Comparison of ENCODE assay signal across 27 mouse cellular contexts in genomic region chr6:65117540-65117939, GRCm38 (mm10). TPM values are rescaled to one million over a fixed set of nuclear protein-coding genes. Genes with fewer than 3 reads are reported as not detected.
DNase-seq lines count a peak whose midpoint lies in the region; ATAC-seq and TF ChIP-seq lines count a peak whose summit lies in the region.
"Had no signal": no experiment of that assay in that cellular context is flagged by ENCODE, and none has a peak within 500 bp of the region (broad histone marks: within the 10 kb centered on the region; RNA-seq: fewer than 3 reads in every experiment).

No protein-coding gene starts in this region.

- POLR2A ChIA-PET in Patski (lab: Charles Lee) = no interaction called here

- H3K27ac ChIP-seq in kidney, embryonic 16.5 days (ENCODE audit: low read length) = no peak overlapping the region
- H3K27ac ChIP-seq: embryonic facial prominence, embryonic 10.5 days; limb, embryonic 12.5 days; neural tube, embryonic 12.5 days had no signal

- DNase-seq in heart, adult 11 months = peak; percentile 11
- DNase-seq in heart, adult 8-10 months (ENCODE audit: low spot score) = no peak
- no peak for DNase-seq in kidney, postnatal 36 days
- DNase-seq in Muller cell, postnatal 12 days (ENCODE audit: inconsistent ontology term) = peak; percentile 47
- DNase-seq in Patski (ENCODE audit: low read depth, low spot score) = no peak
- no peak for DNase-seq in spleen, postnatal 10 days (ENCODE audit: low spot score in 2 of 2)
- DNase-seq: adrenal gland, postnatal 14 days; B cell, adult 2 months; cerebellum, adult 9-10 months; heart, postnatal 10 days; kidney, postnatal 10 days; liver, postnatal 0 days; lung, postnatal 10 days; right cerebral cortex, postnatal 4 days; thymus, adult 18-20 months; thymus, postnatal 36 days had no signal

- CTCF ChIA-PET in Patski (lab: Charles Lee) = no interaction called here

- no peak overlapping the region for H3K4me3 ChIP-seq in kidney, embryonic 16.5 days (ENCODE audit: low read length)
- H3K4me3 ChIP-seq: embryonic facial prominence, embryonic 10.5 days; heart, embryonic 12.5 days; limb, embryonic 12.5 days; neural tube, embryonic 12.5 days had no signal

- peak; percentile 39; the same call in 1 of the 2 replicates for ATAC-seq in kidney, embryonic 16.5 days (ENCODE audit: low FRiP score, low TSS enrichment)
- peak; percentile 48 for ATAC-seq in Patski
- ATAC-seq: intestine, postnatal 0 days; liver, postnatal 0 days had no signal

- H3K4me2 ChIP-seq in kidney, embryonic 16.5 days (replicated peaks; ENCODE audit: low read depth, low read length) = no peak overlapping the region
- H3K4me2 ChIP-seq: heart, embryonic 12.5 days; limb, embryonic 12.5 days; liver, embryonic 11.5 days; midbrain, embryonic 11.5 days; neural tube, embryonic 12.5 days had no signal

- 89% methylated on average over 1 of the region's 1 CpGs for WGBS in kidney, embryonic 16.5 days

- H3K9ac ChIP-seq in kidney, embryonic 16.5 days (replicated peaks; ENCODE audit: low read length) = no peak overlapping the region
- H3K9ac ChIP-seq: heart, embryonic 12.5 days; limb, embryonic 12.5 days; liver, postnatal 0 days; neural tube, embryonic 12.5 days had no signal

- H3K9me3 ChIP-seq in kidney, embryonic 16.5 days (ENCODE audit: low read length) = no peaks in the 10 kb centered on the region
- H3K9me3 ChIP-seq: embryonic facial prominence, embryonic 10.5 days; G1E; heart, embryonic 12.5 days; limb, embryonic 12.5 days; neural tube, embryonic 12.5 days had no signal

- H3K27me3 ChIP-seq in kidney, embryonic 16.5 days (ENCODE audit: insufficient read depth, low read length) = no peaks in the 10 kb centered on the region
- no peaks in the 10 kb centered on the region for H3K27me3 ChIP-seq in Patski
- H3K27me3 ChIP-seq: CH12.LX; heart, embryonic 12.5 days; limb, embryonic 12.5 days; neural tube, embryonic 12.5 days had no signal

- in situ Hi-C loops in Patski (cut with MboI; ENCODE audit: low pct_unique_long_range_greater_than_20kb) = no loop called here

- TF ChIP-seq CTCF in Patski (IDR thresholded peaks at IDR 0.05) = no peak

- H3K4me1 ChIP-seq in kidney, embryonic 16.5 days (ENCODE audit: insufficient read depth, low read length) = no peaks in the 10 kb centered on the region
- H3K4me1 ChIP-seq: embryonic facial prominence, embryonic 10.5 days; heart, embryonic 12.5 days; limb, embryonic 12.5 days; neural tube, embryonic 12.5 days had no signal

- peaks cover 33% of the 10 kb centered on the region for H3K36me3 ChIP-seq in kidney, embryonic 16.5 days (ENCODE audit: insufficient read depth, low read length)

RNA-seq across cellular contexts. Expression of gene Hpgds, which starts 27.2 kb away (rescaled TPM):
- 1 to 10 TPM in 3 of 4 experiments, under 1 TPM in 1; 0.54 to 2.3 (median 1.3) TPM for total RNA-seq in heart, adult 8-10 months (2022)
- 2.2 and 4.0 TPM in 2 replicates for polyA plus RNA-seq in kidney, embryonic 16.5 days (2015; fragmentation: Nextera tagmentation; extraction: Ambion mirVana)
- polyA plus RNA-seq in Patski (2021) = 0.12 TPM
- total RNA-seq: granulocyte monocyte progenitor cell, adult 5-6 weeks had no signal
- polyA plus RNA-seq: G1E had no signal

Comparison
In these comparisons a context has a peak if more than half of its experiments do, and no peak if none do; other contexts are left out.
1. DNase-seq: peak in heart, adult 11 months (single experiment) and Muller cell, postnatal 12 days (single experiment); none in heart, adult 8-10 months (single experiment), kidney, postnatal 36 days (0 of 2), Patski (single experiment) and spleen, postnatal 10 days (0 of 2).